Mouse (Mus musculus) CD4-positive helper T cell, adult 2 months (primary cell): ENCODE data around the gene Rab32.
"Not testable (repeated sequence)": the region's sequence is repeated elsewhere in the genome, so short reads cannot be mapped to it uniquely, and the experiment has no call there.

Experiments used
- DNase-seq: peaks from one replicate; pipeline ENCODE4 v3.0.0-alpha.2; 2012; ENCODE audit warnings: low read depth, missing footprints, low spot score

The Rab32 gene

GRCm38 (mm10) chr10:10557570-10558336, at the start of gene Rab32:
Gene Rab32 (minus strand): TSS chr10:10558265.
- DNase-seq: peak; percentile 69

GRCm38 (mm10) chr10:10600771-10601170, 42.7 kb upstream of the Rab32 start:
- no peak for DNase-seq

GRCm38 (mm10) chr10:10597495-10597894, 39.4 kb upstream of the Rab32 start:
- DNase-seq: not testable (repeated sequence)

GRCm38 (mm10) chr10:10580811-10581210, 22.7 kb upstream of the Rab32 start:
- DNase-seq: no peak

- no peak for DNase-seq
These were observed 21.8 kb upstream of the Rab32 start for GRCm38 (mm10) chr10:10579821-10580220.

GRCm38 (mm10) chr10:10558337-10558711, 259 bp upstream of the Rab32 start:
- no peak for DNase-seq

GRCm38 (mm10) chr10:10557085-10557484, 980 bp downstream of the Rab32 start:
- peak; percentile 5 for DNase-seq

GRCm38 (mm10) chr10:10555676-10556075, 2.4 kb downstream of the Rab32 start:
- DNase-seq: no peak

- no peak for DNase-seq
These were observed 2.8 kb downstream of the Rab32 start for GRCm38 (mm10) chr10:10555221-10555620.

- DNase-seq: no peak
These were observed 7.9 kb downstream of the Rab32 start for GRCm38 (mm10) chr10:10550134-10550533.

- no peak for DNase-seq
These were observed 11.4 kb downstream of the Rab32 start for GRCm38 (mm10) chr10:10546623-10547022.

- DNase-seq: no peak
These were observed 13.1 kb downstream of the Rab32 start for GRCm38 (mm10) chr10:10544955-10545354.
